Mouse (Mus musculus): Measurements from ENCODE around the gene Pde4dip.

DNA sequence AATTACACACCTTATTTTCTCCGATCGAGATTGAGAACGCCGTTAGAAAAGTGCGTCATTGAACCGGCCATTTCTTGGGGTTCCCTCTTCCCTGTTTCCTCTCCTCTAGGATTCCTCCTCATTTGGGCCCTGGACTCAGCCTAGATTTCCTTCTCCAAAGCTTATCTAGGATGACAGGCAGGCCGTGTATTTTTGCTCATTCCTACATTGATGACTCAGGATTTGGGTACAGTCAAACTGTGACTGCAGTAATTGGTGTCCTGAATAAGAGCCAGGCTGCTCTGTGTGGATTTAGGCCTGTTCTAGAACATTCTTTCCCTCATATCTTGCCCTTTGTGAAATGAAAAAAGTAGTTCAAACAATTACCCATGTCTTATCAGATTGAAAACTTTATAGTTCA lies 228.8 kb downstream of the Pde4dip start:
- TF ChIP-seq CTCF (IDR thresholded peaks at IDR 0.05; ENCODE audit: insufficient read depth, low read depth, low read length) (no peak), POLR2A (IDR thresholded peaks at IDR 0.05; ENCODE audit: insufficient read depth, low read depth, low read length) (no peak)

All from olfactory bulb, adult 2 months (tissue).